Mouse (Mus musculus) limb, embryonic 14.5 days (tissue): ENCODE measurements around the gene Fto. TPM values are rescaled to one million over a fixed set of nuclear protein-coding genes. Genes with fewer than 3 reads are reported as not detected.

ENCODE experiments used
- ATAC-seq: fragments of 200-750 bp; cut with Nextera tagmentation; 2 replicates; pipeline ENCODE4 v1.8.0; 2017; ENCODE audit warnings: low read depth, moderate number of reproducible peaks, moderate TSS enrichment; ENCODE audit not compliant: low FRiP score
- DNase-seq: peaks from one replicate; pipeline ENCODE4 v3.0.0-alpha.2; 2015; ENCODE audit warnings: low spot score
- H3K27ac ChIP-seq: fragments of 300-500 bp; sonication (generic); replicated peaks from 2 replicates; pipeline ENCODE4 v1.5.1; 2014; ENCODE audit warnings: low read depth, mild to moderate bottlenecking, low read length, moderate library complexity, mixed read lengths
- H3K27me3 ChIP-seq: fragments of 300-500 bp; sonication (generic); 2 replicates; pipeline ENCODE4 v1.6.1; 2014; ENCODE audit warnings: low read length, mixed read lengths; ENCODE audit not compliant: control insufficient read depth, insufficient read depth
- H3K36me3 ChIP-seq: fragments of 300-500 bp; sonication (generic); 2 replicates; pipeline ENCODE4 v1.6.1; 2014; ENCODE audit warnings: mild to moderate bottlenecking, low read length, moderate library complexity, mixed read lengths; ENCODE audit not compliant: control insufficient read depth, insufficient read depth
- H3K4me1 ChIP-seq: fragments of 300-500 bp; sonication (generic); 2 replicates; pipeline ENCODE4 v1.6.1; 2014; ENCODE audit warnings: antibody characterized with exemption, low read length, mixed read lengths; ENCODE audit not compliant: control insufficient read depth, insufficient read depth
- H3K4me2 ChIP-seq: fragments of 300-500 bp; sonication (generic); replicated peaks from 2 replicates; pipeline ENCODE4 v1.6.1; 2014; ENCODE audit warnings: low read depth, mild to moderate bottlenecking, low read length, moderate library complexity; ENCODE audit not compliant: severe bottlenecking
- H3K4me3 ChIP-seq: fragments of 300-500 bp; sonication (generic); replicated peaks from 2 replicates; pipeline ENCODE4 v1.5.1; 2014; ENCODE audit warnings: low read length
- H3K9ac ChIP-seq: fragments of 300-500 bp; sonication (generic); 2 replicates; pipeline ENCODE4 v1.6.1; 2014; ENCODE audit warnings: mild to moderate bottlenecking, low read depth, low read length, moderate library complexity; ENCODE audit not compliant: severe bottlenecking
- H3K9me3 ChIP-seq: fragments of 300-500 bp; sonication (generic); 2 replicates; pipeline ENCODE4 v1.6.1; 2016; ENCODE audit warnings: low read length; ENCODE audit not compliant: control insufficient read depth
- POLR2A ChIP-seq: fragments of 200-500 bp; IDR thresholded peaks from 2 replicates; pipeline ENCODE4 v1.8.0; 2012; ENCODE audit warnings: inconsistent platforms, mild to moderate bottlenecking, moderate library complexity, borderline replicate concordance; ENCODE audit not compliant: insufficient read depth, insufficient read length; ENCODE audit errors: extremely low read depth
- WGBS: fragments of 180-500 bp; shearing (Covaris S2); extraction: QIAGEN DNeasy Blood & Tissue Kit; methylation state at CpG from one replicate; pipeline ENCODE4 v1.1.7; 2014; 5-methylcytosine and 5-hydroxymethylcytosine counted together
- polyA plus RNA-seq, 2 experiments: library from polyadenylated mRNA; depleted of rRNA in 1 of 2; stranded (reverse) in 1 of 2; unstranded in 1 of 2; fragments of >200 nt; fragmentation: Nextera tagmentation in 1 of 2; extraction: Ambion mirVana in 1 of 2; gene quantifications; 2 replicates each; pipeline versions ENCODE4 v1.2.1 to v1.2.3; 2012 to 2014

The Fto gene
- polyA plus RNA-seq, 2 experiments: 80.0 to 107 TPM

DNA sequence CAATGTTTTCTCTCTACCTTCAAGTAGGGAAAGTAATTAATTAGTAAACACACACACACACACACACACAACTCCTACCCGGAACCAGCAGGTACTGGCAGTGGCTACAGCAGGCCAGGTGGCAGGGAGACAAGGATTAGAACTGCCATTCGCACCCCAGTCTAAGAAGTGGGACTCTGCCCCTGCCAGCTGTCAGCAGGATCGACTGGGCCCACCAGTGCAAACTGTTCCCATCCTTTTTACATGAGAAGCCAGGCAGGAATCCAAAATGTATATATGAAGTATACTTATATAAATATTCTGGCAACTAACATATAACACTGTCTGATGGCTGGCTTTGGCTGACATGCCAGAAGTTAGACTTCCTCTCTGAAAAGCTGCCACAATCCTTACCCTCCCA is 250.0 kb downstream of the Fto start:
- Histone ChIP-seq H3K4me3 (no peak overlapping the region), H3K9ac (no peak overlapping the region), H3K4me2 (no peak overlapping the region), H3K36me3 (no peaks in the 10 kb centered on the region), H3K27me3 (no peaks in the 10 kb centered on the region), H3K9me3 (no peaks in the 10 kb centered on the region), H3K27ac (no peak overlapping the region), H3K4me1 (peaks cover 26% of the 10 kb centered on the region)
- DNase-seq (no peak), ATAC-seq (no peak)
- WGBS: 84% methylated on average over 3 of the region's 3 CpGs
- TF ChIP-seq POLR2A: no peak

DNA sequence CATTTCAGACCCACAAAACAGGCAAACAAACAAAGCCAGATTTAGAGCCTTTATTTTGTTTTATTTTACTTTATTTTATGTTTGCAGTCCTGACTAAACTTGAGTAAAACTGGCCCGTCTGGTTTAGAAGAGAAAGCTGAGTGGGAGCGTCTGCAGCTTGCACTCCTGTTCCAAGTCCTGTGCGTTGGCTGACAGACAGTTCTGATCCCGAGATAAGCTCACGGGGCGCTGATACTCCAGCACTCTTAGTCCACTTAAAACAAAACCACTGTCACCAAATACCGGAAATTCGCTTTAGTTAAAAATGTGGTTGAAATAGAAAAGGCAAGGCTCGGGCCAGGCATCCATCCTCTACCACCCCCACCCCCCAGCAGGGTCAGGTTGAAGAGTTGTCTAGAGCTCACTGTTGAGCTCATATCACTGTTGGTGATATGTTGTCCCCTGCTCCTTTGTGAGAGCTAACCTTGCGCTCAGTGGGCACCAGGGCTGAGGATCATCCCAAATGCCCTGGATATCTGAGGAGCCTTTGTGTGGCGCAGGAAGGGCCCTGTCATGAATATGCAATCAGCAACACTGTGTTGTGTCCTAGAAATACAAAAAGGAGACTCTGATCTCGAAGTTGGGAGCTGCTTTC is 252.7 kb downstream of the Fto start:
- 63% methylated on average over 12 of the region's 12 CpGs for WGBS
- no peak overlapping the region for H3K4me3 ChIP-seq
- no peak overlapping the region for H3K9ac ChIP-seq
- DNase-seq (no peak), ATAC-seq (no peak)
- no peaks in the 10 kb centered on the region for H3K36me3 ChIP-seq
- H3K27ac ChIP-seq: no peak overlapping the region
- TF ChIP-seq POLR2A: no peak
- H3K9me3 ChIP-seq: no peaks in the 10 kb centered on the region
- peaks cover 43% of the 10 kb centered on the region for H3K4me1 ChIP-seq
- H3K27me3 ChIP-seq: no peaks in the 10 kb centered on the region
- no peak overlapping the region for H3K4me2 ChIP-seq

DNA sequence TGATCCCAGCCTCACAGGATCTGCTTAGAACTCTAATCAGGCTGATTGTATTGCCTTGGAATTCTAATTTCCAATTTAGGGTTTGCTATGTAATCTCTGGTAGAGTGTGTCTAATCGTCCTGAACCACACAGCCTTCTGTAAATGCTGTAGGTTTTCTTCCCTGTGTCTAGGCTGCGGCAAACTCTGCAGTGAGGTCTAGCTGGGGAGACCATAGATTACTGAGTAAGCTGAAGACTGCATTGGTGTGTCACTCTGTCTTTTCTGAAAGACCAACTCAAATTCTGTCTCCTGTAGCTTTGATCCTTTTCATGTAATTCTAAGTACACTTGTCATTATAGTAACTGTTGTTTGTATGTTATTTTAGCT is 253.2 kb downstream of the Fto start:
- 68% methylated on average over 2 of the region's 2 CpGs for WGBS
- DNase-seq (no peak), ATAC-seq (no peak)
- H3K9ac ChIP-seq: no peak overlapping the region
- peaks cover 48% of the 10 kb centered on the region for H3K4me1 ChIP-seq
- H3K9me3 ChIP-seq: no peaks in the 10 kb centered on the region
- no peak overlapping the region for H3K27ac ChIP-seq
- H3K36me3 ChIP-seq: no peaks in the 10 kb centered on the region
- H3K4me2 ChIP-seq: no peak overlapping the region
- no peak for TF ChIP-seq POLR2A
- H3K4me3 ChIP-seq: no peak overlapping the region
- no peaks in the 10 kb centered on the region for H3K27me3 ChIP-seq

DNA sequence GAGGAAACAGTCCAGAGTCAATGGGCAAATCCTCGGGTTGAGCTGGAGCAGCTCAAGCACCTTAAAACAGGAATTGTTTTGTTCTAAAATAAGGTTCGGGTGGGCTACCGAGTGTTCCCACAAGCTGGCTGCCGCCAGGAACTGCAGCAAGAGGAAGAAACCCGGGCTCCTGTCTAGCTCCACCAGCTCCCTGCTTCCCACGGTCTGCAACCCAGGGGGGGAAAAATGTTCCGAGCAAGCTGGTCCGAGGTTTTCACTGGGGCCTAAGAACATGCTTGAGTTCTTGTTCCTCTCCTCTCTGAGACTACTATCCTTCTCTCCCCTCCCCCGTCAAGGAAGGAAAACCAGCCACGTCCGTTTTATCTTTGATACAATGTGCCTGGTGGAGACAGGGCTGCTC is 256.5 kb downstream of the Fto start:
- Histone ChIP-seq H3K27ac (no peak overlapping the region), H3K4me1 (peaks cover 57% of the 10 kb centered on the region), H3K4me3 (no peak overlapping the region), H3K9me3 (no peaks in the 10 kb centered on the region), H3K4me2 (no peak overlapping the region), H3K27me3 (no peaks in the 10 kb centered on the region), H3K9ac (0 out of 2 replicates have a peak overlapping the region, but pooled peaks have one; percentile 9), H3K36me3 (no peaks in the 10 kb centered on the region)
- DNase-seq (no peak), ATAC-seq (no peak)
- no peak for TF ChIP-seq POLR2A
- WGBS: 37% methylated on average over 11 of the region's 11 CpGs

DNA sequence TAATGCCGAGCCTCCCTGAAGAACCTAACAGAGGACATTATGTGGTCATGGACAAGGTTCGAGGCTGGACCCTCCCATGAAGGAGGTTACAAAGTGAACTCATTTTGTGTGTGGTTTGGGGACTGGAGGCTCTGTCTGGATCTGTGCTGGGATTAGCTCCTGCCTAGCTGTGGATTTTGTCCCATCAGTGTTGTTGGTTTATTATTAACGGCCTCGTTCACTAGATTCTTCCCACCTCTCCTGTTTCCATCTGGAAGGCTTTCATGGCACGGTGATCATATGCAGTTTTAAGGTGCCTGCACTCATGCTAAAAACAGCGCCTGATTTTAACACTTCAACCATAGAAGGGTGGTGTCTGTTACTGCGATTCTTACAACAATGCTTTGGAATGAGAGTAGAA is 257.5 kb downstream of the Fto start:
- Histone ChIP-seq H3K36me3 (no peaks in the 10 kb centered on the region), H3K4me1 (peaks cover 57% of the 10 kb centered on the region), H3K9ac (no peak overlapping the region), H3K4me2 (no peak overlapping the region), H3K27me3 (no peaks in the 10 kb centered on the region), H3K9me3 (no peaks in the 10 kb centered on the region), H3K27ac (no peak overlapping the region), H3K4me3 (no peak overlapping the region)
- no peak for ATAC-seq
- TF ChIP-seq POLR2A: no peak
- no peak for DNase-seq
- 47% methylated on average over 7 of the region's 7 CpGs for WGBS

DNA sequence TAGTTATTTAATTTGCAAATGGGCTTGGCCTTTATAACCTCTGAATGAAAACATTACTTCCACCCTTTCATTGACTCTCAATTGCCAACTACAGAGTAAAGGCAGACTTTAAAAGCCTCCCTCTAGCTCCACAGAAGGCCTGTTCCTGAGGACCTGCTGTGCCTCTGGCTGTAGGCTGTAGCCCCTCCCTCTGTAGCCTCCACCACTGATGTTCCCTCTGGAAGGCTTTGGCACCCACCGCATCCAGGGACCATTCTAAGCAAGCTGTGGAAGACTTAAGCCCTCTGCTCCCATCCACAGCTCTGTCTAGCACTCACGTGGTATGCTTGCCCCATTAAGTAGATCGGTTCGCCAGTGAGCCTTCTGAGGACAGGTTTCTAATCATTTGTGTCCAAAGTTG is 258.7 kb downstream of the Fto start:
- H3K9ac ChIP-seq: no peak overlapping the region
- no peak overlapping the region for H3K4me2 ChIP-seq
- DNase-seq (no peak), ATAC-seq (no peak)
- H3K27ac ChIP-seq: no peak overlapping the region
- peaks cover 58% of the 10 kb centered on the region for H3K4me1 ChIP-seq
- WGBS: 48% methylated on average over 4 of the region's 4 CpGs
- H3K36me3 ChIP-seq: no peaks in the 10 kb centered on the region
- no peak overlapping the region for H3K4me3 ChIP-seq
- 0 out of 2 replicates have a peak, but pooled peaks cover 5% of the 10 kb centered on the region for H3K27me3 ChIP-seq
- H3K9me3 ChIP-seq: no peaks in the 10 kb centered on the region
- no peak for TF ChIP-seq POLR2A
